Mouse (Mus musculus) ES-Bruce4 (cell line): Measurements from ENCODE around the gene Ccl5. TPM values are rescaled to one million over a fixed set of nuclear protein-coding genes. Genes with fewer than 3 reads are reported as not detected.

Experiments
- H3K27ac ChIP-seq: 2 replicates; pipeline ENCODE4 v1.5.1; 2012; ENCODE audit warnings: low read length, inconsistent platforms; ENCODE audit not compliant: insufficient read depth
- H3K27me3 ChIP-seq: 2 replicates; pipeline ENCODE4 v1.6.1; 2012; ENCODE audit warnings: mild to moderate bottlenecking, low read length, inconsistent platforms; ENCODE audit not compliant: control insufficient read depth, poor library complexity, insufficient read depth, severe bottlenecking
- H3K36me3 ChIP-seq: 2 replicates; pipeline ENCODE4 v1.6.1; 2012; ENCODE audit warnings: inconsistent platforms, mild to moderate bottlenecking, low read length, moderate library complexity; ENCODE audit not compliant: control insufficient read depth, poor library complexity, insufficient read depth, severe bottlenecking
- H3K4me1 ChIP-seq: one replicate; pipeline ENCODE4 v1.8.1; 2011; ENCODE audit warnings: low read length; ENCODE audit not compliant: control insufficient read depth, insufficient read depth
- H3K4me3 ChIP-seq: 2 replicates; pipeline ENCODE4 v1.5.1; 2011; ENCODE audit warnings: low read depth, mild to moderate bottlenecking, low read length
- H3K9ac ChIP-seq: 2 replicates; pipeline ENCODE4 v1.6.1; 2012; ENCODE audit warnings: low read depth, mild to moderate bottlenecking, inconsistent platforms; ENCODE audit not compliant: poor library complexity, severe bottlenecking
- H3K9me3 ChIP-seq: replicated peaks from 2 replicates; pipeline ENCODE4 v1.6.1; 2012; ENCODE audit warnings: mild to moderate bottlenecking, low read length, inconsistent platforms; ENCODE audit not compliant: control insufficient read depth, poor library complexity, insufficient read depth, severe bottlenecking
- CTCF ChIP-seq: IDR thresholded peaks from one replicate; pipeline ENCODE4 v1.8.1; 2011; ENCODE audit warnings: low read depth, low read length
- EP300 ChIP-seq: IDR thresholded peaks from 2 replicates; pipeline ENCODE4 v1.6.1; 2011; ENCODE audit warnings: low read depth, low read length; ENCODE audit not compliant: insufficient read depth
- POLR2A ChIP-seq: IDR thresholded peaks from one replicate; pipeline ENCODE4 v1.8.1; 2011; ENCODE audit warnings: low read length; ENCODE audit not compliant: insufficient read depth
- polyA plus RNA-seq: library from polyadenylated mRNA; stranded (reverse); fragments of >200 nt; gene quantifications from 2 replicates; pipeline ENCODE4 v1.2.4, GENCODE M21; 2011; ENCODE audit warnings: low read depth; ENCODE audit not compliant: missing spikeins, insufficient read depth, insufficient read length

The Ccl5 gene
- polyA plus RNA-seq, result not detected in 2 replicates

DNA sequence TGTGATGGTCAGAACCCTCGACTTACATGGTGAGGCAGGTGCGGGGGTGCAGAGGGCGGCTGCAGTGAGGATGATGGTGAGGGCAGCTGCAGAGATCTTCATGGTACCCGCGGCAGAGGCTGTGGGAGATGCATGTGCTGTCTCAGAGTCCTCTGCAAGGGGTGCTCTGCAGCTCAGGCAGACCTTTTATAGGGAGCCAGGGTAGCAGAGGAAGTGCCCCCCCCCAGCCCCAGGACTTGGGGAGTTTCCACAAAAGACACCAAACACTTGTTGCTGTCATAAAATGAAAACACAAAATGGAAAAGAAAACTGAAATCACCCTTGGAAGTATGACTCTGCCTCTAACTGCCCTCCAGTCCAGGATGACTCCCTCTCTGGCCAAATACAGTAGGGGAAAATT lies at the start of gene Ccl5:
Ccl5 (minus strand) TSS at position 159 of the 400 bp plus-strand sequence.
- H3K36me3 ChIP-seq, result no peaks in the 10 kb centered on the region

DNA sequence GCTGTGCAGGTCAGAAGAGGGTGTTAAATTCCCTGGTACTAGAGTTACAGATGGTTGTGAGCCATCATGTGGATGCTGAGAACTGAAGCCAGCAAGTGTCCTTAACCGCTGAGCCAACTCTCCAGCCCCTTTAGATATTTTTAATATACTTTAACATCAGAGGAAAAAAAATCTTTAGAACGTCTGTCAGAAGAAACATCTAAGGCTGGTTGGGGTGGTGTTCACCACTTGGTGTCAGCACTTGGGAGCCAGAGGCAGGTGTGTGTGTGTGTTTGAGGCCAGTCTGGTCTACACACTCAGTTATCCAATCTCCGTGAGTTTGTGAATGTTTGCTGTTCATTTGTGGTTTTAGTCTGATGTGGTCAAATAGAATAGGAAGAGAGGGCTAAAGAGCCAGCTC lies 48.7 kb upstream of the Ccl5 start:
- Histone ChIP-seq H3K27ac (no peak overlapping the region), H3K27me3 (no peaks in the 10 kb centered on the region), H3K9me3 (no peaks in the 10 kb centered on the region), H3K36me3 (no peaks in the 10 kb centered on the region), H3K4me1 (peaks cover 5% of the 10 kb centered on the region), H3K9ac (no peak overlapping the region), H3K4me3 (no peak overlapping the region)
- TF ChIP-seq EP300, result no peak
- TF ChIP-seq POLR2A, result no peak
- TF ChIP-seq CTCF, result no peak

More for the DNA sequence above, at the start of gene Ccl5:
- TF ChIP-seq POLR2A (no peak), EP300 (no peak), CTCF (no peak)
- Histone ChIP-seq H3K27me3 (no peaks in the 10 kb centered on the region), H3K9me3 (no peaks in the 10 kb centered on the region), H3K27ac (no peak within 1 kb of the TSS), H3K4me3 (no peak within 1 kb of the TSS), H3K4me1 (no peaks in the 10 kb centered on the region), H3K9ac (no peak within 1 kb of the TSS)

DNA sequence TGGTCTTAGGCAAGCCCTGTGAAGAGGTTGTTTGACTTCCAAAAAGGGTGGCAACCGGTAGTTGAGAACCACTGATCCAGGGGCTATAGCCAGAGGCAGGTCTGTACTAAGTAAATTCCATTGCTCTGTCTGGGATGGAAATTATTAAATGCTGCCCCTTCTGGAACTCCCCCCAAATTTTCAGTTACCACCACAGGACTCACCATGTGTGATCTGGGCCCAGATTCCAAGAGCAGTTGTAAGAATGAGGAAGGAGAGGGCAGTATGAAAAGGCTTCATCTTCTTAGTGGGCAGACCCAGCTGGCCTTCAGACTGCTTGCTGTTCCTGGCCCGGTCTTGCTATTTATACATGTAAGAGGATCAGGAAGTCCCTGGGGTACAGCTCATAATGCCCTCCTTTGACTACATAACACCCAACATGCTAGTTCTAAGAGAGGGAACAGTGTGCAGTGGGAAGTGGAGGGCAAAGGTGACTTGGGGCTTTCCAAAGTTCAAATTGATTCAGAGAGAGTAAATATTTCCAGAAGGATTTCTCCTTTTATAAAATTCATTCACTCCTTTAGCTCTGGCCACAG lies 48.0 kb upstream of the Ccl5 start, which contains the start of gene Ccl9:
Ccl9 (minus strand) TSS at position 451 of the 575 bp plus-strand sequence.
- no peak for TF ChIP-seq EP300
- no peak for TF ChIP-seq CTCF
- Histone ChIP-seq H3K9me3 (no peaks in the 10 kb centered on the region), H3K9ac (no peak within 1 kb of the TSS), H3K27me3 (no peaks in the 10 kb centered on the region), H3K4me1 (peaks cover 5% of the 10 kb centered on the region), H3K4me3 (no peak within 1 kb of the TSS), H3K27ac (no peak within 1 kb of the TSS), H3K36me3 (no peaks in the 10 kb centered on the region)

DNA sequence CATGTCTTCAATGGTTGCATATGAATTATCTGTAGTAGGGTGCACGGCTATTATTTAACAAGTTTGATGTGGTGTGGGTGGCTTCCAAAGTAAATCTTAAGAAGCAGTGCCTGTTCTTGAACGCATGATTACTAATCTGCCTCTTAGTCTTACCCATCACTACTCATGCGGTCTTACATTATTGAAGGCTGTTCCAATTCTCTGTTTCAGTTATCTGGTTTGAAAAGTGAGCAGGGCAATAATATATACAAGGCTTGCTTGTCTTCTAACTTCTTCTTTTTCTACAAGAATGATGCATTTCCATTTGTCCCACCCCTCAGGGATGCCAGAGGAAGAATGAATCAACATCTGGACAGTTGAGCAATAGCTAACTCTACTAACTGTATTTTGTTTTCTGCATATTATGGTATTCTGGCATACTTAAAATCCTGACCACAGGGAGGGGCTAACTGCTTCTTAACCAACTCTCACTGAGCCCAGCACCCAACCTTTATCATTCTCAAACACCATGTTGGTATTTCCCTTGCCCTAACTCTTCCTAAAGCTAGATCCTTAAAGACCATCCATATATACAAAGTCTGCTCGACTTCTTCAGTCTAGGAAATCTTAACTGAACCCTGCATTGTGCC lies 46.7 kb upstream of the Ccl5 start:
- H3K4me1 ChIP-seq, result peaks cover 3% of the 10 kb centered on the region
- no peak overlapping the region for H3K27ac ChIP-seq

DNA sequence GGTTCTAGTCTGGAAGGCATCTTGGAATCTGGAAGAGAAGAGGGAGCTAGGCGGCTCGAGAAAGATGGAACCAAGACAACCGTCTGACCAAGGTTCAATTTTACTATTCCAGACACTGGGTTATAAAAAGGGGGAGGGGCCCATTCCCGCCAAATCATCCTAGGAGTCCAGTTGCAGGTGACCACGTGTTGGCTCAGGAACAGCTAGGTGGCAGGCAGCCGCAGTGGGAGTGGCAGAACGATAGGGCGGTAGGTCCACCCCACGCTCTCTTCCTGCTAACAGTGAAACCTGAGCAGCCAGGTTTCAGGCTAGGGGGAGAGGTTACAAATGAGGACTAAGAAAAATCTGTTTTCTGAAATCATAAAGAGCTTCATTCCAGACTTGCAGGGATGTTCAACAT lies 42.5 kb upstream of the Ccl5 start:
- Histone ChIP-seq H3K9me3 (no peaks in the 10 kb centered on the region), H3K4me3 (no peak overlapping the region), H3K27me3 (no peaks in the 10 kb centered on the region), H3K36me3 (no peaks in the 10 kb centered on the region), H3K27ac (no peak overlapping the region), H3K9ac (no peak overlapping the region), H3K4me1 (no peaks in the 10 kb centered on the region)
- TF ChIP-seq EP300 (no peak), CTCF (no peak), POLR2A (no peak)

More for the DNA sequence above, 46.7 kb upstream of the Ccl5 start:
- Histone ChIP-seq H3K9ac (no peak overlapping the region), H3K36me3 (no peaks in the 10 kb centered on the region), H3K9me3 (no peaks in the 10 kb centered on the region), H3K27me3 (no peaks in the 10 kb centered on the region), H3K4me3 (no peak overlapping the region)
- TF ChIP-seq CTCF, result no peak
- TF ChIP-seq POLR2A, result no peak
- TF ChIP-seq EP300, result no peak

DNA sequence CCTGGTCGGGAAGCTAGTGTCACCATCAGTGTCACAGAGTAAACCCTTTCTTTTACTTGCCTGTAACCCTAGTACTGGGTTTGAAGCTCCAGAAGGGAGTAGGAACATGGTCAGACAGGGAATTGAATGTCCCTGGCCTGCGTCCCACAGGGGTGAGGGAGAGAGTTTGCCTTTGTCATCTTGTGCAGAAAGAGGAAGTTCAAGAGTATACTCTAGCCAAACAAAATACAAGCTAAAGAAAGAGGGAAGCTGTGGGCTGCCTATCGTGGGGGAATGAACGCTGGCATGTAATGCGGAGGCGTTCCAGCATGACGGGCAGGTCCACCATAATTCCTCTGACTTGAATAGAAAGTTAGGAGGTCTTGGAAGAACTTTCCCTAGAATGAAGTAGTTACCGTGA lies 41.9 kb upstream of the Ccl5 start:
- no peaks in the 10 kb centered on the region for H3K4me1 ChIP-seq
- H3K27me3 ChIP-seq, result no peaks in the 10 kb centered on the region
- H3K9me3 ChIP-seq, result no peaks in the 10 kb centered on the region
- H3K27ac ChIP-seq, result no peak overlapping the region
- no peak overlapping the region for H3K4me3 ChIP-seq
- TF ChIP-seq POLR2A (no peak), EP300 (no peak)
- no peak overlapping the region for H3K9ac ChIP-seq
- no peaks in the 10 kb centered on the region for H3K36me3 ChIP-seq
